Mouse (Mus musculus) embryonic fibroblast, embryonic 13.5 days (primary cell): Measurements from ENCODE around the gene Tmed9.

Source experiments
- CTCF ChIP-seq: IDR thresholded peaks from 2 replicates; pipeline ENCODE4 v1.5.1; 2011; ENCODE audit warnings: mild to moderate bottlenecking, control low read depth, low read length, moderate library complexity, borderline replicate concordance; ENCODE audit not compliant: insufficient read depth
- POLR2A ChIP-seq: IDR thresholded peaks from 2 replicates; pipeline ENCODE4 v1.6.1; 2011; ENCODE audit warnings: low read depth, mild to moderate bottlenecking, control low read depth, low read length, moderate library complexity

- TF ChIP-seq CTCF (no peak), POLR2A (no peak)
These were observed 6.5 kb upstream of the Tmed9 start for GRCm38 (mm10) chr13:55567001-55567400.
